Mouse (Mus musculus): Measurements from ENCODE around the gene Chst5. TPM values are rescaled to one million over a fixed set of nuclear protein-coding genes. Genes with fewer than 3 reads are reported as not detected.

The Chst5 gene
- polyA plus RNA-seq, 1 experiment from 2014 or later = 0.99 TPM

- no peaks in the 10 kb centered on the region for H3K9me3 ChIP-seq (replicated peaks; ENCODE audit: control insufficient read depth, low read length)
- H3K4me1 ChIP-seq (ENCODE audit: control insufficient read depth, insufficient read depth, low read length) = peaks cover 3% of the 10 kb centered on the region; the same call in 1 of the 2 replicates
- no peak overlapping the region for H3K27ac ChIP-seq (ENCODE audit: low read depth, low read length)
- H3K4me3 ChIP-seq (ENCODE audit: low read depth, low read length) = no peak overlapping the region
- H3K36me3 ChIP-seq (ENCODE audit: control insufficient read depth, insufficient read depth, low read length) = no peaks in the 10 kb centered on the region
- WGBS (ENCODE audit: insufficient replicate concordance) = 48% methylated on average over 12 of the region's 12 CpGs
- H3K27me3 ChIP-seq (ENCODE audit: control insufficient read depth, insufficient read depth, low read length) = peaks cover 32% of the 10 kb centered on the region
- peak overlapping the region; percentile 5; the same call in 1 of the 2 replicates for H3K4me2 ChIP-seq
- ATAC-seq (replicated peaks; ENCODE audit: insufficient number of reproducible peaks, low FRiP score, low TSS enrichment) = no peak
- no peak overlapping the region for H3K9ac ChIP-seq (ENCODE audit: low read depth, low read length)
Measured at GRCm38 (mm10) chr8:111912860-111913432, 2.7 kb upstream of the Chst5 start.

GRCm38 (mm10) chr8:111911572-111911971 is 1.3 kb upstream of the Chst5 start:
- no peaks in the 10 kb centered on the region for H3K36me3 ChIP-seq (ENCODE audit: control insufficient read depth, insufficient read depth, low read length)
- peaks cover 32% of the 10 kb centered on the region for H3K27me3 ChIP-seq (ENCODE audit: control insufficient read depth, insufficient read depth, low read length)
- H3K4me1 ChIP-seq (ENCODE audit: control insufficient read depth, insufficient read depth, low read length) = peaks cover 3% of the 10 kb centered on the region; the same call in 1 of the 2 replicates
- no peaks in the 10 kb centered on the region for H3K9me3 ChIP-seq (replicated peaks; ENCODE audit: control insufficient read depth, low read length)
- no peak overlapping the region for H3K4me3 ChIP-seq (ENCODE audit: low read depth, low read length)
- no peak overlapping the region for H3K4me2 ChIP-seq
- H3K27ac ChIP-seq (ENCODE audit: low read depth, low read length) = no peak overlapping the region
- 66% methylated on average over 7 of the region's 7 CpGs for WGBS (ENCODE audit: insufficient replicate concordance)
- ATAC-seq (replicated peaks; ENCODE audit: insufficient number of reproducible peaks, low FRiP score, low TSS enrichment) = no peak
- H3K9ac ChIP-seq (ENCODE audit: low read depth, low read length) = no peak overlapping the region

- 49% methylated on average over 7 of the region's 8 CpGs for WGBS (ENCODE audit: insufficient replicate concordance)
- Histone ChIP-seq H3K4me2 (no peak overlapping the region), H3K4me3 (ENCODE audit: low read depth, low read length) (no peak overlapping the region), H3K4me1 (ENCODE audit: control insufficient read depth, insufficient read depth, low read length) (peaks cover 6% of the 10 kb centered on the region), H3K9me3 (replicated peaks; ENCODE audit: control insufficient read depth, low read length) (no peaks in the 10 kb centered on the region), H3K9ac (ENCODE audit: low read depth, low read length) (no peak overlapping the region), H3K36me3 (ENCODE audit: control insufficient read depth, insufficient read depth, low read length) (no peaks in the 10 kb centered on the region), H3K27ac (ENCODE audit: low read depth, low read length) (no peak overlapping the region), H3K27me3 (ENCODE audit: control insufficient read depth, insufficient read depth, low read length) (peaks cover 16% of the 10 kb centered on the region)
- ATAC-seq (replicated peaks; ENCODE audit: insufficient number of reproducible peaks, low FRiP score, low TSS enrichment) = no peak
Measured at GRCm38 (mm10) chr8:111905500-111906121, 4.6 kb downstream of the Chst5 start.

GRCm38 (mm10) chr8:111902080-111902479 is 8.2 kb downstream of the Chst5 start:
- peaks cover 6% of the 10 kb centered on the region; the same call in 1 of the 2 replicates for H3K4me1 ChIP-seq (ENCODE audit: control insufficient read depth, insufficient read depth, low read length)
- no peak overlapping the region for H3K27ac ChIP-seq (ENCODE audit: low read depth, low read length)
- no peaks in the 10 kb centered on the region for H3K36me3 ChIP-seq (ENCODE audit: control insufficient read depth, insufficient read depth, low read length)
- H3K9me3 ChIP-seq (replicated peaks; ENCODE audit: control insufficient read depth, low read length) = no peaks in the 10 kb centered on the region
- H3K27me3 ChIP-seq (ENCODE audit: control insufficient read depth, insufficient read depth, low read length) = no peaks in the 10 kb centered on the region
- WGBS (ENCODE audit: insufficient replicate concordance) = 11% methylated on average over 5 of the region's 5 CpGs
- no peak overlapping the region for H3K4me2 ChIP-seq
- H3K9ac ChIP-seq (ENCODE audit: low read depth, low read length) = no peak overlapping the region
- ATAC-seq (replicated peaks; ENCODE audit: insufficient number of reproducible peaks, low FRiP score, low TSS enrichment) = no peak
- no peak overlapping the region for H3K4me3 ChIP-seq (ENCODE audit: low read depth, low read length)

GRCm38 (mm10) chr8:111898586-111898985 is 11.7 kb downstream of the Chst5 start:
- Histone ChIP-seq H3K4me1 (ENCODE audit: control insufficient read depth, insufficient read depth, low read length) (peaks cover 6% of the 10 kb centered on the region; the same call in 1 of the 2 replicates), H3K27ac (ENCODE audit: low read depth, low read length) (no peak overlapping the region), H3K9ac (ENCODE audit: low read depth, low read length) (no peak overlapping the region), H3K4me3 (ENCODE audit: low read depth, low read length) (no peak overlapping the region), H3K9me3 (replicated peaks; ENCODE audit: control insufficient read depth, low read length) (no peaks in the 10 kb centered on the region), H3K36me3 (ENCODE audit: control insufficient read depth, insufficient read depth, low read length) (no peaks in the 10 kb centered on the region), H3K27me3 (ENCODE audit: control insufficient read depth, insufficient read depth, low read length) (no peaks in the 10 kb centered on the region), H3K4me2 (no peak overlapping the region)
- ATAC-seq (replicated peaks; ENCODE audit: insufficient number of reproducible peaks, low FRiP score, low TSS enrichment) = no peak
- WGBS (ENCODE audit: insufficient replicate concordance) = 41% methylated on average over 10 of the region's 10 CpGs

GRCm38 (mm10) chr8:111894955-111895354 is 15.3 kb downstream of the Chst5 start:
- Histone ChIP-seq H3K4me3 (ENCODE audit: low read depth, low read length) (no peak overlapping the region), H3K27me3 (ENCODE audit: control insufficient read depth, insufficient read depth, low read length) (peaks cover 22% of the 10 kb centered on the region), H3K36me3 (ENCODE audit: control insufficient read depth, insufficient read depth, low read length) (no peaks in the 10 kb centered on the region), H3K4me1 (ENCODE audit: control insufficient read depth, insufficient read depth, low read length) (peaks cover 5% of the 10 kb centered on the region; the same call in 1 of the 2 replicates), H3K27ac (ENCODE audit: low read depth, low read length) (no peak overlapping the region), H3K9me3 (replicated peaks; ENCODE audit: control insufficient read depth, low read length) (no peaks in the 10 kb centered on the region), H3K4me2 (no peak overlapping the region), H3K9ac (ENCODE audit: low read depth, low read length) (no peak overlapping the region)
- ATAC-seq (replicated peaks; ENCODE audit: insufficient number of reproducible peaks, low FRiP score, low TSS enrichment) = no peak
- WGBS (ENCODE audit: insufficient replicate concordance) = 88% methylated on average over 7 of the region's 7 CpGs

- H3K9ac ChIP-seq (ENCODE audit: low read depth, low read length) = no peak overlapping the region
- no peak for ATAC-seq (replicated peaks; ENCODE audit: insufficient number of reproducible peaks, low FRiP score, low TSS enrichment)
- H3K27ac ChIP-seq (ENCODE audit: low read depth, low read length) = no peak overlapping the region
- peaks cover 7% of the 10 kb centered on the region; the same call in 1 of the 2 replicates for H3K4me1 ChIP-seq (ENCODE audit: control insufficient read depth, insufficient read depth, low read length)
- H3K9me3 ChIP-seq (replicated peaks; ENCODE audit: control insufficient read depth, low read length) = no peaks in the 10 kb centered on the region
- H3K27me3 ChIP-seq (ENCODE audit: control insufficient read depth, insufficient read depth, low read length) = peaks cover 39% of the 10 kb centered on the region
- no peak overlapping the region for H3K4me3 ChIP-seq (ENCODE audit: low read depth, low read length)
- whole genome bisulfite sequencing (ENCODE audit: insufficient replicate concordance) = 36% methylated on average over 5 of the region's 5 CpGs
- H3K4me2 ChIP-seq = no peak overlapping the region
- H3K36me3 ChIP-seq (ENCODE audit: control insufficient read depth, insufficient read depth, low read length) = no peaks in the 10 kb centered on the region
Measured at GRCm38 (mm10) chr8:111892615-111893014, 17.6 kb downstream of the Chst5 start.

- H3K9ac ChIP-seq (ENCODE audit: low read depth, low read length) = no peak overlapping the region
- H3K4me1 ChIP-seq (ENCODE audit: control insufficient read depth, insufficient read depth, low read length) = peaks cover 7% of the 10 kb centered on the region; the same call in 1 of the 2 replicates
- WGBS (ENCODE audit: insufficient replicate concordance) = 27% methylated on average over 8 of the region's 8 CpGs
- peaks cover 39% of the 10 kb centered on the region for H3K27me3 ChIP-seq (ENCODE audit: control insufficient read depth, insufficient read depth, low read length)
- no peaks in the 10 kb centered on the region for H3K36me3 ChIP-seq (ENCODE audit: control insufficient read depth, insufficient read depth, low read length)
- no peak for ATAC-seq (replicated peaks; ENCODE audit: insufficient number of reproducible peaks, low FRiP score, low TSS enrichment)
- H3K4me2 ChIP-seq = no peak overlapping the region
- no peak overlapping the region for H3K27ac ChIP-seq (ENCODE audit: low read depth, low read length)
- no peaks in the 10 kb centered on the region for H3K9me3 ChIP-seq (replicated peaks; ENCODE audit: control insufficient read depth, low read length)
- no peak overlapping the region for H3K4me3 ChIP-seq (ENCODE audit: low read depth, low read length)
Measured at GRCm38 (mm10) chr8:111891983-111892382, 18.3 kb downstream of the Chst5 start.

GRCm38 (mm10) chr8:111890911-111891303 is 19.3 kb downstream of the Chst5 start:
- peak overlapping the region; percentile 28; the same call in 1 of the 2 replicates for H3K4me3 ChIP-seq (ENCODE audit: low read depth, low read length)
- H3K4me1 ChIP-seq (ENCODE audit: control insufficient read depth, insufficient read depth, low read length) = peaks cover 7% of the 10 kb centered on the region; the same call in 1 of the 2 replicates
- no peak for ATAC-seq (replicated peaks; ENCODE audit: insufficient number of reproducible peaks, low FRiP score, low TSS enrichment)
- H3K36me3 ChIP-seq (ENCODE audit: control insufficient read depth, insufficient read depth, low read length) = no peaks in the 10 kb centered on the region
- no peak overlapping the region for H3K9ac ChIP-seq (ENCODE audit: low read depth, low read length)
- H3K27ac ChIP-seq (ENCODE audit: low read depth, low read length) = no peak overlapping the region
- no peaks in the 10 kb centered on the region for H3K9me3 ChIP-seq (replicated peaks; ENCODE audit: control insufficient read depth, low read length)
- 56% methylated on average over 6 of the region's 6 CpGs for WGBS (ENCODE audit: insufficient replicate concordance)
- peaks cover 42% of the 10 kb centered on the region for H3K27me3 ChIP-seq (ENCODE audit: control insufficient read depth, insufficient read depth, low read length)
- no peak overlapping the region for H3K4me2 ChIP-seq
